Mouse (Mus musculus) mouse trophoblast stem cell (cell line): ENCODE measurements around the gene Uba2.
"Not testable (repeated sequence)": the region's sequence is repeated elsewhere in the genome, so short reads cannot be mapped to it uniquely, and the experiment has no call there.

Experiments used
- in situ Hi-C, 2 experiments: fragments of 300-500 bp; cut with MseI, MboI; formaldehyde crosslinking; loops; 2 replicates in 1 of 2; 3 replicates in 1 of 2; pipeline ENCODE4 v1.15.1; 2025

The Uba2 gene

DNA sequence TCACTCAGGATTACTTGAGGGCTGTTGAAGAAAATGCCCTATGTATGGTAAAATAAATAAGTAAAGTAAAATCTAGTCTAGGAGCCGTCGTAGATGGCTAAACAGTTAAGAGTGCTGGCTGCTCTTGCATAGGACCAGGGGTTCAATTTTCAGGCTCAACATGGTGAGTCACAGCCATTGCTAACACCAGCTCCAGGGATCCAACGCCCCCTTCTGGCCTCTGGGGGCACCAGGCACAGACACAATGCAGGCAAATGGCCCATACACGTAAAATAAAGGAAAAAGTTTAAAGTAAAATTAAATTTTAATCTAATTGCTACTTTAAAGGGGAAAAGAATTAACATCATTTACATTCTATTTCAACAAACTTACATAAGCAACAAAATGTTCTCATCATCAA lies 2.5 kb downstream of the Uba2 start:
- in situ Hi-C loops, result no loop called here

- in situ Hi-C loops, result no loop called here
Observed at GRCm38 (mm10) chr7:34165999-34166398, 3.4 kb downstream of the Uba2 start.

DNA sequence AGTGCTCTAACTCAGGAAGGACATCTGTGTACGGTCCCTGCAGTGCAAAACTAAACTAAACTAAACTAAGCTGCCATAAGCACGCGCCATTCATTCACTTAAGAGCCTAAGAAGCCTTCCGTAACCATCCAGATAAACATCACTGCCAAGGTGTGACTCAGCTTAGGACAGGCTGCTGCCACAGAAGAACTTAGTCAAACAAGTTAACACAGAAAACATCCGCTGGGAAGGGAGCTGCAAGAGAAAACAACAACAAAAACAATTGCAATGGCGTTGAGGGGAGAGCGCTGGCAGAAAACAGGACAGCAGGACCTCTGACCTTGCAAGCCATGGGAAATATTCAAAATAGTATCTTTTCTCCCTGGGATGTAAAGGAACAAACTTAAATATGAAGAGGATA lies 4.7 kb downstream of the Uba2 start:
- in situ Hi-C loops, result no loop called here

DNA sequence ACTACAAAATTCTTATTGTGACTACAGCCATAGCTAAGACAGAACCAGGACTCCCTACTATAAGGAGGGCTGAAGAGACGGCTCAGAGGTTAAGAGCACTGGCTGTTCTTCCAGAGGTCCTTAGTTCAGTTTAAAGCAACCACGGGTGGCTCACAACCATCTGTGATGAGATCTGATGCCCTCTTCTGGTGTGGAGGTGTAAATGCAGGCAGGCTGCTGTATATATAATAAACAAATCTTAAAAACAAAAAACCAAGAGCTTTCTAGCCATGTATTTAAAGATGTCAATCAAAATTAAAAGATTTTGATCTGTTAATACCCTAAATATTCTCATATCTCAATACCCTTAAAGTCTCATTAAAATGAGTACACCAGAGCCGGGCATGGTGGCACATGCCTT lies 10.2 kb downstream of the Uba2 start:
- in situ Hi-C loops, result no loop called here

- in situ Hi-C loops, result no loop called here
Observed at GRCm38 (mm10) chr7:34157994-34158393, 11.4 kb downstream of the Uba2 start.

GRCm38 (mm10) chr7:34147193-34147592 lies 22.2 kb downstream of the Uba2 start:
- in situ Hi-C loops, result no loop called here

GRCm38 (mm10) chr7:34141123-34141522 lies 28.3 kb downstream of the Uba2 start:
- in situ Hi-C loops, result no loop called here

GRCm38 (mm10) chr7:34139493-34139892 lies 29.9 kb downstream of the Uba2 start:
- in situ Hi-C loops, result no loop called here

GRCm38 (mm10) chr7:34134336-34134735 lies 35.1 kb downstream of the Uba2 start:
- in situ Hi-C loops, result no loop called here

GRCm38 (mm10) chr7:34133117-34133762 lies 36.2 kb downstream of the Uba2 start, which contains the start of gene Wtip:
Gene Wtip (minus strand): TSS chr7:34133268.
- in situ Hi-C loops, result no loop called here

- in situ Hi-C loops, result no loop called here
Observed at GRCm38 (mm10) chr7:34132355-34133079, 36.9 kb downstream of the Uba2 start.

DNA sequence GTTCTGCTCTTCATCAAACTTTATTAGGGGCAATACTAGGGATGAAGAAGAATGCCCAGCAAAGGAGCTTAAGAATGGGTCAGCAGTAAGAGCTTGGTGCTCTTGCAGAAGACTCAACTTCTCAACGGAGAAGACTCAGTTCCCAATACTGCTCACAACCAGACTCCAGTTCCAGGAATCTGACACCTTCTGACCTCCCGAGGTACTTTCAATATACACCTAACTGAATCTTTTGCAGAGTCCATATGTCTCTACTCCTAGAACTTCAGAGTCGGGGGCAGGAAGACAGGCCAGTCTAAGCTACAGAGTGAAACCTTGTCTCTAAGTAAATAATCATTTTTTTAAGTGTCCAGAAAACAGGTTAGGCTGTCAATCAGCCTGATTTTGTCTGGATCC lies 37.4 kb downstream of the Uba2 start:
- in situ Hi-C loops, result no loop called here

DNA sequence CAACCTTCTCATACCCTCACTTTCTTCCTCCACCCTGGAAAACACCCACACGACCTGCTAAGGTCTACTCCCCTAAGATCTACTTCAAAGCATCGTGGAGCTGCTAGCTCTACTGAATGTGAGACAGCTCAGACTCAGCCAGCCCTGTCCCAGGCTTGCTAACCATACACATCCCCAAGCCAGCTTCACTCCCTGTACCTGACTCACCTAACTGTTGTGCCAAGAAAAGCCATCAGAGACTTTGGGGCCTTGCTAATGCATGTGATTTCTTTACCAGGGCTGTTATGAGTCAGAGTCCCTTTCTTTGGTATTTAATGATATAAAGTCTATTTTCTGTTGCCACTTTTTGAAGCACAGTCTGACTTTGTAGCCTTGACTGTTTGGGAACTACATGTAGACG lies 38.3 kb downstream of the Uba2 start:
- in situ Hi-C loops, result no loop called here

- in situ Hi-C loops, result no loop called here
Observed at GRCm38 (mm10) chr7:34126291-34126690, 43.1 kb downstream of the Uba2 start.

DNA sequence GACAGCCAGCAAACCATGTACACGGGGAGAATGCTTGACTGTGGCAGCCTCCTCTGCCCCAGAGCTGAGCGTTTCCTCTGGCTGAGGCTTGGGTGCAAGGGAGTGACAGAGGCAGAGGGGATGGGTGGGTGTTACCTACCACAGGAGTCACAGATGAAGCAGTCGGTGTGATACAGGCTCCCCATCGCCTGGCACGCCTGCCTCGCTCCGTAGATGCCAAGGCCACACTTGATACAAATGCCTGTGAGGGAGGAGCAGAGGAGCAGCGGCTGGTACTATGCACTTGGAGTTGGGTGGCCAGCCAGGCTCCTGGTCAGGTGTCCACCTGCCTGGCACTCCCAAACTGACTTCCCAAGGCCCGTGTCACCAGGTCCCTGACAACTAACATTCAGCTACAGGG lies 44.1 kb downstream of the Uba2 start:
- in situ Hi-C loops, result no loop called here

- in situ Hi-C loops, result no loop called here
Observed at GRCm38 (mm10) chr7:34122987-34123720, 46.2 kb downstream of the Uba2 start.

DNA sequence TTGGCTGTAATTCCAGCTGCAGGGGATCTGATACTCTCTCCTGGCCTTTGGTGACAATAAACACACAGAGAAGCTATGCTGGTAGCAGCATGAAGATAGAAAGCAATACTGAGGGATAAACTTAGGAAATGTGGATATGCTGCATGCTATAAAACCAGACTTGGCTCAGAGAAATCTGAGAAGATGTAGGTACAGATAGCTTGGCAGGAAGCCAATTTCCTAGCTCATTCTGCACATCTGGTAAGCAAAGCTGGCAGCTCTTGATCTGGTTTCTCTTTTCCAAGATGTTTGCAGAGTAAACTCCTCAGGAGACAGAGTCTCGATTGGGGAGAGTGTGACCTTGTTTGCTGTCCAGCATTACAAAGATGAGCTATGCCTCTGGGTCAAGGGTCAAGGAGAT lies 48.8 kb downstream of the Uba2 start:
- in situ Hi-C loops, result not testable (repeated sequence)

- in situ Hi-C loops, result no loop called here
Observed at GRCm38 (mm10) chr7:34116601-34117000, 52.8 kb downstream of the Uba2 start.

- in situ Hi-C loops, result no loop called here
Observed at GRCm38 (mm10) chr7:34109190-34109589, 60.2 kb downstream of the Uba2 start.

DNA sequence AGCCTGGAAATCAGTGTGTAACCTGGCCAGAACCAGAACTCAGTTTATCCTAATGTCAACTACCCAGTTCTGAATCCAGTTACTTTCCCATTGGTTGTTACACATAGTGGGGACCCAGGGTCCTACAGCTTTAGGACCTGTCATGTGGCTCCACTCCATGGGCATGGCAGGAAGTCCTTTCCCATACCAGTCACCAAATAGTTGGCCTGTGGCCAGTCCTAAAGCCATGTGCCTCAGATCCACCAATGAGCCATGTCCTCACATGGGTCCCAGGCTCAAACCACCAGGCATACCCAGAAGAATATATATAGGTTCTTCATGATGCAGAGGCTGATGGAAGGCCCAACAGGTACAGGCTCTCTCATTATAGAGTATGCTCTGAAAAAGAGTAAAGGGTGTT lies 68.1 kb downstream of the Uba2 start:
- in situ Hi-C loops, result no loop called here

GRCm38 (mm10) chr7:34100002-34100401 lies 69.4 kb downstream of the Uba2 start:
- in situ Hi-C loops, result no loop called here

GRCm38 (mm10) chr7:34094911-34095481 lies 74.4 kb downstream of the Uba2 start, which contains the start of gene Scgb1b30:
Gene Scgb1b30 (plus strand): TSS chr7:34095431.
- in situ Hi-C loops, result no loop called here
